Mouse (Mus musculus) erythroblast, embryonic 14.5 days (primary cell): ENCODE data around the gene Exoc6b. TPM values are rescaled to one million over a fixed set of nuclear protein-coding genes. Genes with fewer than 3 reads are reported as not detected.

ENCODE experiments used
- H3K27me3 ChIP-seq: 2 replicates; pipeline ENCODE4 v1.6.1; 2012; ENCODE audit warnings: inconsistent platforms; ENCODE audit not compliant: control insufficient read depth
- H3K36me3 ChIP-seq: 2 replicates; pipeline ENCODE4 v1.6.1; 2012; ENCODE audit warnings: mild to moderate bottlenecking, inconsistent platforms; ENCODE audit not compliant: control insufficient read depth
- H3K4me1 ChIP-seq: 2 replicates; pipeline ENCODE4 v1.6.1; 2012; ENCODE audit warnings: inconsistent platforms; ENCODE audit not compliant: control insufficient read depth
- H3K4me3 ChIP-seq: replicated peaks from 2 replicates; pipeline ENCODE3; 2012; ENCODE audit warnings: moderate library complexity, mild to moderate bottlenecking, inconsistent platforms
- H3K9me3 ChIP-seq: 2 replicates; pipeline ENCODE4 v1.6.1; 2012; ENCODE audit warnings: low read length, inconsistent platforms, mixed read lengths; ENCODE audit not compliant: control insufficient read depth
- GATA1 ChIP-seq: IDR thresholded peaks from 2 replicates; pipeline ENCODE4 v1.6.1; 2012; ENCODE audit warnings: low read length, inconsistent platforms, mixed read lengths
- TAL1 ChIP-seq: IDR thresholded peaks from 3 replicates; pipeline ENCODE4 v1.6.1; 2012; ENCODE audit warnings: low read length, inconsistent platforms, mixed read lengths
- polyA plus RNA-seq: library from polyadenylated mRNA; stranded (reverse); fragments of >175 nt; gene quantifications from 2 replicates; pipeline ENCODE4 v1.2.3, GENCODE M21; 2012

Exoc6b gene
- polyA plus RNA-seq, 1 experiment = not detected

DNA sequence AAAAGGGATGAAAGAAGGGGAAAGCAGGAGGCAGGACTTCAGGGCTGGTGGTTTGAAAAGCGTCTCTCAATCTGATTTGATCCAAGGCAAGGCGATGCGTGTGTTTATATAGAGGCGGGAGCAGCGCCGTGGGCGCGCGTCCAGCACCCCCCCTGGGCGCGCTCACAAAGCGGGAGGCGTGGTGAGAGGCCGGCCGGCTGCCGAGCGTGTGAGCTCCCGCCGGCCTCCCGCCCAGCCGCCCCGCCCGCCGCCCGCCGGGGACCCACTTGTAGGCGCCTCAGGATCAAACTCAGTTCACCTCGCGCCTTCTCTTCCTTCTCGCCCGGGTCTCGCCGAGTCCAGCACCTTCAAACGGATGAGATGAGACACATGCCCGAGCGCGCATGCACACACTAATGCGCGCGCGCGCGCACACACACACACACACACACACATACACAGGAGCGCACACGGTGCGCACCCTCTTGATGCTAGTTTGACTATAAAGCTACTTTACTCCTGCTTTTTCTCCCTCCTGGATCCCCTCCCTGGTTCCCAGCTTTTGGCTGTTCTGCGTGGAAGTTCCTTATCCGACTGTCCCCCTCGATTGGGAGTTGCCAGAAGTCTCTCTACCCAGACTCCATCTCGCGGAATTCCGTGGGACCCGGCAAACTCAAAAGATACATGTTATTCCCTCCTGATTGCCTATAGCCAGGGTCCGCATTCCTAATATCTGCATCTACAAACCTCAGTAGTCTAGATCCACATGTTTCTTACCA lies 480.2 kb downstream of the Exoc6b start:
- Histone ChIP-seq H3K27me3 (peaks cover 73% of the 10 kb centered on the region), H3K9me3 (no peaks in the 10 kb centered on the region; the same call in 1 of the 2 replicates), H3K36me3 (no peaks in the 10 kb centered on the region), H3K4me3 (no peak overlapping the region), H3K4me1 (no peaks in the 10 kb centered on the region)
- TF ChIP-seq GATA1 (no peak), TAL1 (no peak)

DNA sequence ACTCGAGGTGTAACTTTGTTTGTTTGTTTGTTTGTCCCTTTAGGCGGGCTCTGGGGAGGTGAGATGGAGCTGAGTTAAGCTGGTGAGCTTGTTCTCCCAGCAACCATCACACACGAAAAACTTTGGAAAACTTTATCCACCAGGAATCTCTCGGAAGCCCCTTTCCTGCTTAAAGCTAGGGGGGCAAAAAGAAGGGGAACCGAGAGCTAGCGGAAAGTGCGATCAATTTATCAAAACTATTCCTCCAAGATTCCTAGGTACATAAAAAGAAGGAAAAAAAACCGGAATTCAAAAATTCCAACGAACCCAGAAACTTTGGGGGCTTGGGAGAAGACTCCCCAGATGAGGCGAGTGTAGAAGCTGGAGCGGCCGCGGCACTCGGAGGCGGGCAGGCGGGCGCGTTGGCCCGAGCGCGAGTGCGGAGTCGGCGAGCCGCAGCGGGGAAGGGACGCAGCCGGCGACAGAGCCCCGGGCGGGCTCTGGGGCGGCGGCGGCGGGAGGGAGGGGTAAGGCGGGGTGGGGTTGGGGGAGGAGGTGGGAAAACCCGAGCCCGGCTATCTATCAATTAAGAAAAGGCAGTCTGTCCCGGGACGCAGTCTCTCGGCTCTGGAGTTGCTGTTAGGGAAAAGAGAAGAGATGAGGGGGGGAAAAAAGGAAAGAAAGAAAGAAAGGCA lies 481.0 kb downstream of the Exoc6b start:
- Histone ChIP-seq H3K9me3 (no peaks in the 10 kb centered on the region; the same call in 1 of the 2 replicates), H3K4me1 (no peaks in the 10 kb centered on the region), H3K36me3 (no peaks in the 10 kb centered on the region), H3K27me3 (peaks cover 80% of the 10 kb centered on the region), H3K4me3 (no peak overlapping the region)
- TF ChIP-seq TAL1 (no peak), GATA1 (no peak)

DNA sequence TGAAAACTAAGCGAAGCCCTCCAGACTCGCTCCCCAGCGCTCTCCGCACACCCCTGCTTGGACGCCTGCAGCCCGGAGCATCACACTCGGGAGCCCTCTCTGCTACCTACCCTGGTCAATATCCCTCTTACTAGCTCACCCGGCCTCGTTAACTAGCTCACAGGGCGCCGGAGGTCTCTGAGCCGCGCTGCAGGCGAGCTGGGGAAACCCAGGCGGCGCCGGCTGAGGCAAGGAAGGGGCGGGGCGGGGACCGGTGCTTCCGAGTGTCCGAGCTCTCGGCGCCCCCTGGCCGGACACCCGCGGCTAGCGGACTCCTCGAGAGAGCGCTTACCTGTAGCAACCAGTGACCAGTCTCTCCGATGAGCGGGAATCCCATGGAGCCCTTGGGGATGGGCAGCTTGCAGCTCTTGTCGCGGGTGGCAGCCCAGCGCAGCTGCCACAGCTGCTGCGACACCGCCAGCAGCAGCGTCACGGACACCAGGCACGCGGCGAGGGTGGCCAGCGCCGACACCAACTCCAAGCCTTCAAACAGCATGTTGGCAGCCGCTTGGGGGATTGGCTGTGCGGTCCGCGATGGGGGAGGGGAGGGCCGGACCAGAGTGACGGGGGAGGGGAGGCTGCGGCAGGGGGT lies 481.7 kb downstream of the Exoc6b start:
- no peak for TF ChIP-seq GATA1
- no peak for TF ChIP-seq TAL1
- Histone ChIP-seq H3K27me3 (peaks cover 87% of the 10 kb centered on the region), H3K9me3 (no peaks in the 10 kb centered on the region; the same call in 1 of the 2 replicates), H3K4me1 (no peaks in the 10 kb centered on the region), H3K36me3 (no peaks in the 10 kb centered on the region), H3K4me3 (no peak overlapping the region)

DNA sequence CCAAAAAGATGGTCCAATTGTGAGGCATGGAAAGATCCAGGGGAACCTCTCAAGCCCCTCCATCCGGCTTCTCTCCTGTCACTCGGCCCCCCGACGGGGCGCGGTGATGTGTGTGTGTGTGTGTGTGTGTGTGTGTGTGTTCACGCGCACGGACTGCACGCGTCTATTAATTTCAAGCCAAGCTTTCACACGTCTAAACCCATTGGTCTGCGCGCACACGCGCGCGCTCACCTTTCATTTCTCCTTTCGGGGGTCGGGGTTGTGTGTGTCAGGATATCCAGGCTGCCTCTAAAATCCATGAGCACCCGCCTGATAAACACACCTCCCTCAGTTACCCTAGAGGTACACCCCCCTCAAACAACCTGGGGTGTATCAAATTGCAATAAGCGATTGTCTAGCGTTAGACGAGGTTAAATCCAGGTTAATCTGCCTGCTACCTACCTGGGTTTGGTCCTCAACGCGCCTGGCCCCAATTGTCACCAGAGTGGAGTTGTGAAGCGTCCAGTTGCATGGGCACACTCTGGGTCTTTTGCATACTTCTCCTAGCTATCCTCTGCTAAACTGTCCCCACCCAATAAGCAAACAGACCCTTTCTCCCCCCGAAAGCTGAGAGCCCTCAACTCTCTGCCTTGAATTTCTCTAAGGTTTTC lies 482.6 kb downstream of the Exoc6b start:
- Histone ChIP-seq H3K36me3 (no peaks in the 10 kb centered on the region), H3K9me3 (no peaks in the 10 kb centered on the region; the same call in 1 of the 2 replicates), H3K4me3 (no peak overlapping the region), H3K27me3 (peaks cover 97% of the 10 kb centered on the region), H3K4me1 (no peaks in the 10 kb centered on the region)
- no peak for TF ChIP-seq GATA1

DNA sequence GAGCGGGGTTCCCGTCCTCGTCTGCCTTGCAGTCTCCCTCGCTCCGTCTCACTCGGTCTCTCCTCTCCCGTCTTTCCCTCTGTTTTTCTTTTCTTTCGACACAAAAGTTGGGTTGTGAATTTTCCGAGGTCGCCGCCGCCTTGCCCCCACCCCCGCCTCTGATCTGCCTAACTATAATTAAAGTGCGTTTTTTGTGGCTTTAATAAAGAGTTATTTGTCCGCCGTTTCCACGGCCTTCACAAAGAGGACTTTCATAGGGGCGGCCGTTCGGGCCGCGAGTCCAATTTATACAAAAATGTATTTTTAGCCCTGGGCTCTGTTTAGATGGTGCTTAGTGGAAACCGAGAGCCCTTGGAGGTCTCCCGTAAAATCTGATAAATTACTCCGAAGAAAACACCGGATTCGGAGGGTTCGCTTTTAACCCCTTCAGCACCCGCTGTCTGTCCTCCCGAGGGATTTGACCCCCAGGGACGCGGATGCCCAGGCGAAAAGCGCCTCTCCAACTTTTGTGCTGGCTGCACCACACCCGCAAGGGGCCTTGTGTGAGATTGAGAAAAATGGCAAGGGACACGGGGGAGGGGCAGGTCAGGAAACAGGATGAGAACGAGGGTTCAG lies 483.5 kb downstream of the Exoc6b start:
- H3K4me1 ChIP-seq = no peaks in the 10 kb centered on the region

DNA sequence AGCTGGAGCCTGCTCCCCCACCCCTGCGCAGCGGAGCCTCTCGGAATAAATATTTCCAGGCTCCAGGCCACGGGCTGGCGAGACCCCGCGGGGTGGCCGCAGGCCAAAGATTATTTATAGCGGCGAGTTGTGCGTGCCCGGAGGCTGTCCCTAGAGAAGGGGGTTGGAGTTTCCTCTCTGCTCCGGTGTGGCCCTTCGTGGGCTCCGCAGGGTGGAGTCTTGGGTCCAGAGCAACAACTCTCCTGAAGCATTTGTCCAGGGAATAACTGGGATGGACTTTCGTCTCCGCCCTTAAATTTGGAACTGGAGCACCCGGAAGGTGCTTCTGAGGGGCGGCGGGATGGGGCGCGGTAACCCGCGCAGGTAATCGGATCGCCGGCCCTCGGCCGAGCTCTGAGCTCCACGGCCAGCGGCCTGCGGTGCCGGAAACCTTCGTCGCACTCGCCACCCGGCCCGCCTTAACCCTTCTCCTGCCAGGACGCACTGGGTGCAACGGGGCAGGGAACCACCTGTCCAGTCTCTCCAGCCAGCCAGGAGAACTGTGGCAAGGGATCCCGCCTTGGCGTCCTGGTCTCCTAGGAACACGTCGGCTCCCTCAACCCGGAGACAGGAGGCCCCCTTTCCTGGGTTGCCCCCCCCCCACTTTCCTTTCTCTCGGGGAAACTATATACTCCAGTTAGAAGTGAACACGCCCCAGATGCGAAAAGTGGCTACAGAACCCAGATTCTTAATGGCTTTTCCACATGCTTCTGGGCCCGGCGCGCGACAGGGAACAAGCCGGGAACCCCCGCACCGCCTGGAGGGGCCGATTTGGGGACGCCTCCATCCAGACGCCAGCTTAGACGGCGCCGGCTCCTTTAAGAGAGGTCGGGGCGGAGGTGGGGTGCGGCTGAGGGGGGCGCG lies 484.3 kb downstream of the Exoc6b start:
- no peaks in the 10 kb centered on the region for H3K36me3 ChIP-seq
- no peaks in the 10 kb centered on the region; the same call in 1 of the 2 replicates for H3K9me3 ChIP-seq
- no peak overlapping the region for H3K4me3 ChIP-seq
- no peak for TF ChIP-seq GATA1
- H3K27me3 ChIP-seq = peaks cover 99% of the 10 kb centered on the region
- H3K4me1 ChIP-seq = no peaks in the 10 kb centered on the region

More for the DNA sequence above, 483.5 kb downstream of the Exoc6b start:
- TF ChIP-seq TAL1 (no peak), GATA1 (no peak)
- peaks cover 100% of the 10 kb centered on the region for H3K27me3 ChIP-seq
- H3K36me3 ChIP-seq = no peaks in the 10 kb centered on the region
- H3K9me3 ChIP-seq = no peaks in the 10 kb centered on the region; the same call in 1 of the 2 replicates
- no peak overlapping the region for H3K4me3 ChIP-seq

DNA sequence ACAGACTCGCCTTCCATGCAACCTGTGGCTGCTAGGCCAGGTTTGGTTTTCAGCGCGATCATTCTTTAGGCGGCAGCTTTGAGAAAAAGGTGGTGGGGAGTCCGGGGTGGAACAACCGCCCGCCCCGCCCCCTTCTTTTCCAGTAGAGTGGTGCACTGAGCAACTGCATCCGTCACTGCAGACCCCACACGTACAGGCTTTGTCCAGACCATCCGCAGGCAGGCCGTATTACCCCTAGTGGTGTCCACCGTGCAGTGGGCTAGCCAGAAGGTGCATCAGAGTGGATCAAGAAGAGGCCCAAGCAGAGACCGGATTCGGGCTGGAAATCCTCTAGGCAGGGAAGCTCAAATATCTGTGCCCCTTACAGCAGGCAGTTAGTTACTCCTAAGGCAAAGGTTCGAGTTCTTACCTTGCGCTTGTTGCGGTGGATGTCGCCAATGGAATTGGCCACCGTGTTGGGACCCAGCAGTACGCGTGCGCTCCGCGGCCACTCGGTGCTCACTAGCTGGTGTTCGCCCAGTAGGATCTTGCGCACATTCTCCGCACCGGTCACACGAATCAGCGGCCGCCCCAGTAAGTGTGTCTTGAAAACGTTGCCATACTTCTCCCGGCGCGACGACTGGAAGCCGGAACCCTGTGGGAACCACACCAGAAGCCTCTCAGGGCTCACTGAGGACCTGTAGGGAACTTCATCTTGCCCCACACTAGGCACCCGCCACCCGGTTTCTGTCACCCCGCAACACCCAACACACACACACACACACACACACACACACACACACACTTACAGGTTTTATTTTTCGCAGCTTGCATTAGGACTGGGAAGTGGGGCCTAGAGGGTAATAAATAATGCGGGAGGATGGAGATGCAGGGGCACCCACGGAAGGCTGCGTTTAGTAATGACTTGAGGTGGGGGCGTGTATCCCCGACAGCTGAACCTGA lies 485.2 kb downstream of the Exoc6b start:
- Histone ChIP-seq H3K27me3 (peaks cover 95% of the 10 kb centered on the region), H3K36me3 (no peaks in the 10 kb centered on the region), H3K9me3 (no peaks in the 10 kb centered on the region; the same call in 1 of the 2 replicates), H3K4me3 (no peak overlapping the region), H3K4me1 (no peaks in the 10 kb centered on the region)
- no peak for TF ChIP-seq GATA1
- TF ChIP-seq TAL1 = no peak
